Mouse (Mus musculus): Measurements from ENCODE around the gene Apobec3. TPM values are rescaled to one million over a fixed set of nuclear protein-coding genes. Genes with fewer than 3 reads are reported as not detected.

Apobec3 gene
- polyA plus RNA-seq (2015; fragmentation: Nextera tagmentation; extraction: Ambion mirVana): 7.5 and 8.2 TPM in 2 replicates

DNA sequence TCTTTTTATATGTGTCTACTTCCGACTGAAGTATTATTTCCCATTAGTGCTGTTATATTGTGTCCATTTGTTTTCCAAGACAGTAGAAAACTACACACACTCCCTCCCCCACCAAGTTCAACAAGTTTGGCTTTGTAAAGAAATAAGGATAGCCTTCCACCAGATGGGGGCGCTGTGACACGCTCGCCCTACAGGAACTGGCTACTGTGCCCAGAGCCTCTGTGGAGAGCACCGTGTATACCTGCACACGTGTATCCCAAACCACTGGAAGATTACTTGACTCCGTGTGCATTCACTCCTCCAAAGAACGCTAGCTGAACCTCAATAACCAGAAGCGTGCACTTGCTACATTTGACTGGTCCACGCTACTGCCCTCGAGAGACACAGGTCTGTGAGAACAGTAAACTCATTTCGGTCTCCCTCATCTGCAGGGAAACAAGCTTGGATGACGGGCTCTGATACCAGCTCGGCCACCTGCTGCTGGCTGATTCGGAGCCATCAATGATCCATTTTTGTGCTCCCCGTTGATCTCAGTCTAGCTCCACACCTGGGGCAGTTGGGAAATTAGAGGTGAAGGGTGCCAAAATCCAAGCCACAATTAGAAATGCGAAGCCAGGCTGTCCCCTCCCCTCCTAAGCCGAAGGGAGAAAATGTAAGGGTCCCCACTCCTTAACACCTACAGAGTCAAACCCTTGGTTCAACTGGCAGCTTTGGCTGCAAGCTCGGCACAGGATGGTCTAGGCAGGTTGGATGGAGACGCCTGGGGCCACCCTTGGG is at the start of gene Apobec3:
TSS of gene Apobec3 (plus strand) at position 224 of the 777 bp plus-strand sequence.

Other genes with a start within 250 kb of the Apobec3 start
- 0.19 and 0.40 TPM in 2 replicates for gene Fam227a, start 232.7 kb upstream of the Apobec3 start, polyA plus RNA-seq (2015; fragmentation: Nextera tagmentation; extraction: Ambion mirVana)
- gene Cby1, start 232.5 kb upstream of the Apobec3 start, polyA plus RNA-seq (2015; fragmentation: Nextera tagmentation; extraction: Ambion mirVana): 26.4 and 30.0 TPM in 2 replicates
- gene Tomm22, start 220.8 kb upstream of the Apobec3 start, polyA plus RNA-seq (2015; fragmentation: Nextera tagmentation; extraction: Ambion mirVana): 186 and 205 TPM in 2 replicates
- gene Josd1, start 203.7 kb upstream of the Apobec3 start, polyA plus RNA-seq (2015; fragmentation: Nextera tagmentation; extraction: Ambion mirVana): 11.3 TPM in 2 replicates
- 8.6 and 10.5 TPM in 2 replicates for gene Gtpbp1, start 200.8 kb upstream of the Apobec3 start, polyA plus RNA-seq (2015; fragmentation: Nextera tagmentation; extraction: Ambion mirVana)
- 4.6 and 5.8 TPM in 2 replicates for gene Sun2, start 149.1 kb upstream of the Apobec3 start, polyA plus RNA-seq (2015; fragmentation: Nextera tagmentation; extraction: Ambion mirVana)
- 27.7 and 28.2 TPM in 2 replicates for gene Dnal4, start 113.8 kb upstream of the Apobec3 start, polyA plus RNA-seq (2015; fragmentation: Nextera tagmentation; extraction: Ambion mirVana)
- 1.4 and 1.8 TPM in 2 replicates for gene Nptxr, start 86.9 kb upstream of the Apobec3 start, polyA plus RNA-seq (2015; fragmentation: Nextera tagmentation; extraction: Ambion mirVana)
- gene Npcd, start 57.4 kb upstream of the Apobec3 start, polyA plus RNA-seq (2015; fragmentation: Nextera tagmentation; extraction: Ambion mirVana): 0.11 TPM in 1 of 2 replicates, not detected in the other
- 22.0 and 22.9 TPM in 2 replicates for gene Cbx6, start 57.0 kb upstream of the Apobec3 start, polyA plus RNA-seq (2015; fragmentation: Nextera tagmentation; extraction: Ambion mirVana)
- gene Cbx7, start 79.5 kb downstream of the Apobec3 start, polyA plus RNA-seq (2015; fragmentation: Nextera tagmentation; extraction: Ambion mirVana): 0.60 and 0.94 TPM in 2 replicates
- 5.7 and 6.3 TPM in 2 replicates for gene Pdgfb, start 123.3 kb downstream of the Apobec3 start, polyA plus RNA-seq (2015; fragmentation: Nextera tagmentation; extraction: Ambion mirVana)
- gene Syngr1, start 199.7 kb downstream of the Apobec3 start, polyA plus RNA-seq (2015; fragmentation: Nextera tagmentation; extraction: Ambion mirVana): 11.7 and 12.5 TPM in 2 replicates
- gene Rpl3, start 200.2 kb downstream of the Apobec3 start, polyA plus RNA-seq (2015; fragmentation: Nextera tagmentation; extraction: Ambion mirVana): 456 and 470 TPM in 2 replicates
- 15.7 and 16.6 TPM in 2 replicates for gene Tab1, start 241.5 kb downstream of the Apobec3 start, polyA plus RNA-seq (2015; fragmentation: Nextera tagmentation; extraction: Ambion mirVana)

All from skeletal muscle tissue, postnatal 0 days (tissue).